Mouse (Mus musculus): ENCODE measurements around the gene Pla2g1b. TPM values are rescaled to one million over a fixed set of nuclear protein-coding genes. Genes with fewer than 3 reads are reported as not detected.
"Not testable (repeated sequence)": the region's sequence is repeated elsewhere in the genome, so short reads cannot be mapped to it uniquely, and the experiment has no call there.

The Pla2g1b gene
- total RNA-seq, 4 experiments from 2014 or later, result not detected

GRCm38 (mm10) chr5:115483947-115484920, 18.2 kb downstream of the Pla2g1b start, which contains the start of gene Sirt4:
Sirt4 (minus strand) TSS chr5:115484725.
- DNase-seq (ENCODE audit: low spot score), result peak; percentile 94

DNA sequence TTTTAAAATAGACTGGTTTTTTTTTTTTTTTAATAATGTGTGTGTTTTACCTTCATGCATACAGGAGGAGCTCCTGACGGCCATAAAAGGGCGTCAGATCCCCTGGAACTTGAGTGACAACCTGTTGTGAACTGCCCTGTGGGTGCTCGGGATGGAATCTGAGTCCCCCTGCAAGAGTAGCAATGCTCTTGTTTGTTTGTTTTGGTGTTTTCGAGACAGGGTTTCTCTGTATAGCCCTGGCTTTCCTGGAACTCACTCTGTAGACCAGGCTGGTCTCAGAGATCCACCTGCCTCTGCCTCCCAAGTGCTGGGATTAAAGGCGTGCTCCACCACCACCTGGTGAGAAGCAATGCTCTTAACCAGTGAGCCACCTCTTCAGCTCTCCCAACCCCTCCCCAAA, 18.9 kb downstream of the Pla2g1b start:
- DNase-seq (ENCODE audit: low spot score), result no peak

DNA sequence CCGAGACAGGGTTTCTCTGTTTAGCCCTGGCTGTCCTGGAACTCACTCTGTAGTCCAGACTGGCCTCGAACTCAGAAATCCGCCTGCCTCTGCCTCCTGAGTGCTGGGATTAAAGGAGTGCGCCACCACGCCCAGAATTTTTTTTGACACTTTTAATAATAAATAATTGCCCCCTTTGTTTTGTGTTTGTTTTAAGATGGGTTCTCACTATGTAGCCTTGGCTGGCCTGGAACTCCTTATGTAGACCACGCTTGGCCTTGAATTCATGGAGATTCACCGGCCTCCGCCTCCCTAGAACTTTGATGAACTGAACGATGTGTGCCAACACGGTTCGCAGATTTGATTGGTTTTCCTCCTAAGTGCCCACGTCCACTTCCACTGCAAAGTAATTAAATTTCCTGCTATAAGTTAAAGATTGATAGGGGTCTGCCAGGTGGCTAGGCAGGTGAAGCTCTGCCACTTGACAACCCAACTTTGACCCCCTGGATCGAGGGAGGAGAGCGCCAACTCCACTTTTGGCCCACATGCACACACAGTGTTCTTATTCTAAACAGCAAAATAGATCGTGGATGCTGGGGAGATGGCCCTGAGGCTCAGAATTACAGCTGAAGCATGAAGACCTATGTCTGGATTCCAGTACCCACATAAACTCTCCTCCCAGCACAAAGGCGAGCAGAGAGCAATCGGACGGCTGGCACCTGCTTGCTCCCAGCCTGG, 19.6 kb downstream of the Pla2g1b start:
- no peak for DNase-seq (ENCODE audit: low spot score)

GRCm38 (mm10) chr5:115486726-115487125, 20.7 kb downstream of the Pla2g1b start:
- DNase-seq (ENCODE audit: low spot score), result no peak

DNA sequence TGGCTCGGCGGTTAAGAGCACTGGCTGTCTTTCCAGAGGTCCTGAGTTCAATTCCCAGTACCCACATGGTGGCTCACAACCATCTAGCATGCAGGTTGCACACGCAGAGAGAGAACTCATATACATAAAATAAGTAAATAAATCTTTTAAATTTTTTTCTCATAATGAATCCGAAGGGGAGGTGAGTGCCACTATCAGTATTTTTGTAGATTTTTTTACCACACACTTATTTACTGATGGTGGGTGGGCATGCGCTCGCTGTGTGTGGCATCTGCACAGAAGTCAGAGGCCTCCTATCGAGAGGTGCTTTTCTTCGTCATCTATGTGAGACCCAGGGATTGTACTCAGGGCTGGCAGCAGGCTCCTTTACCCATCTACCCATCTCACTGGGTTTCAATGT, 21.3 kb downstream of the Pla2g1b start:
- no peak for DNase-seq (ENCODE audit: low spot score)

DNA sequence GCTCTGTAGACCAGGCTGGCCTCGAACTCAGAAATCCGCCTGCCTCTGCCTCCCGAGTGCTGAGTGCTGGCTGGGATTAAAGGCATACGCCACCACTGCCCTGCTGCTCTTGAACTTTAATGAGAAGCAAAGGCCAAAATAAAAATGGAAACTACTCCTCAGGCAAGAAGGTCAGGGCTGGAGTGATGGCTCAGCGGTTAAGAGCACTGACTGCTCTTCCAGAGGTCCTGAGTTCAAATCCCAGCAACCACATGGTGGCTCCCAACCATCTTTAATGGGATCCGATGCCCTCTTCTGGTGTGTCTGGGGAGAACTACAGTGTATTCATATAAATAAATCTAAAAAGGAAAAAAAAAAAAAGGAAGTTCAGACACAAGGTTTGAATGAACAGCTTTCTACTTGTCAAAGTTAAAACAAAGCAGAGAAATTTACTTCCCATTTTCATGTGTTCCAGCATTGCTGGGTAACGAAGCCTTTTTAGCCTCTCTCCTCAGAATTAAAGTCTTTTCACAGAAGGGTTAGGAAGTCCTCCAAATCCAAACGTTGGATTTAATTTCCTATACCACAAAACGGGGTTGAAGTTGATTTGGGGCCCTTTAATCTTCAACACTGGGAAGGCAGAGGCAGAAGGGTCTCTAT, 22.0 kb downstream of the Pla2g1b start:
- no peak for DNase-seq (ENCODE audit: low spot score)

DNA sequence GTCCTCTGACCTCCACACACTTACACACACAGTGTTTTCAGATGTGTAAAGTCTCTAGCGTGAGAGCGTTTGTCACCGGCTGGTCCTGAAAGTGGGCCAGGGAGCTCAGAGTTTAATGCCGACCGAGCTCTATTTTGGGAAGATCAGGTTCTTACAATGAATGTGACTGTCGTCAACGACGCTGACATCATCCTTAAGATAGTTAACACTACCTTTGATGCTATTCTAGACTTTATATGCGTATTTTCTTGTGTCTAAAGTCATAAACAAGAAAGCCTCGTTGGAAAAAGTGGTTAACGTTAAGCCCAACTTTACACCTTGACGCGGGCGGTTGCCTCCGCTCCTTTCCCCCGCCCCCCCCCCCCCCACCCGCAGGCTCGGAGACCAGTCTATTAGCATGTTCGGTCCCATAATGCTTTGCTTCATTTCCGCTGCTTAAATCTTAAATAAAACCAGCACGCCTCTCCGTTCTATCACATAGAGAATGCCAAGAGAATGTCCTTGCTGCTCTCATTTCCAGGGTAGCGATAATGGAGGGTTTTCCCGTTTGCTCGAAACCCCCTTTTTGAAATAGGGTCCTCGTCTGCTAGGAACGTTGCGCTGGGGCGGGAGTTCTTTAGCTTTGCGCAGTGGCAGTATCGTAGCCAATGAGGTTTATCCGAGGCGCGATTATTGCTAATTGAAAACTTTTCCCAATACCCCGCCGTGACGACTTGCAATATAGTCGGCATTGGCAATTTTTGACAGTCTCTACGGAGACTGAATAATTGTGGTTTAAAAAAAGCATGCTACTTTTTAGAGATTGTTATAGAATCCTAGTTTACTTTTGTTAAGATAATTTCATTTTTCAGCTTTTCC, 23.0 kb downstream of the Pla2g1b start:
- DNase-seq (ENCODE audit: low spot score), result peak; percentile 88

DNA sequence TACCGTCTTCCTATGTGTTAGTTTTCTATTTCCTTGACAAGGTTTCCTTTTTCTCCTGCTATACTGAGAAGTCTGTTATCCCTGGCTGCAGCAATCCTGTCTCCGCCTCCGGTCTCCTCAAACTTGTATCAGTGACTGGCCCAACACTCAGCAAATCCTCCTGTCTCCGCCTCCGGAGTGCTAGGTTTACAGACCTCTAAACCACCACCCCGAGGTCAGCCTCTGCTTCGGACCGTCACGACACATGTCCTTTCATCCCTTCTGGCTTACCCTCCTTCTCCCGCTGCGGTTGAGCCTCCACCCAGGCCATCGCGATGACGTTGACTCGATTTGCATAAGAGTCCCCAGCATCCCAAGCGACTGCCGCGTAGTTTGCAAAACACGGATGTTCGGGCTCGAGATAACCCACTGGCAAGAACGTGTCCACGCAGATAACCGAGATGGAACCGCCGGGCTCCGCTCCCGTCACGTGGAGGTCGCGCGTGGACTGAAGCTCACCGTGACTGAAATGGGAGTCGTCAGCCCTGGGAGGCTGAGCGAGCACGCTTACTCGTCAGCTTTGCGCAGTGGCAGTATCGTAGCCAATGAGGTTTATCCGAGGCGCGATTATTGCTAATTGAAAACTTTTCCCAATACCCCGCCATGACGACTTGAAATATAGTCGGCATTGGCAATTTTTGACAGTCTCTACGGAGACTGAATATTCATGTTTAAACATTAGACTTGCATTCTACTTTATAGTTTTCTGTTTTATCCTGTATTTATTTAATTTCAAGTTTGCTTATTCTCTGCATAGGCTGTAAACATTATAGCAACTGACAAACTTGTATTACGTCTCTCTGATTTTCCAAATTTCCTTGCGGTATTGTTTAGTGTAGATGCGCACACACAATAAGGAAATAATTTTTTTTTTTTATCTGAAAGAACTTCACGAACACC, 23.9 kb downstream of the Pla2g1b start:
- peak; percentile 93 for DNase-seq (ENCODE audit: low spot score)

- DNase-seq (ENCODE audit: low spot score), result no peak
Measured at GRCm38 (mm10) chr5:115490638-115491000, 24.6 kb downstream of the Pla2g1b start.

GRCm38 (mm10) chr5:115491076-115491475, 25.0 kb downstream of the Pla2g1b start:
- no peak for DNase-seq (ENCODE audit: low spot score)

DNA sequence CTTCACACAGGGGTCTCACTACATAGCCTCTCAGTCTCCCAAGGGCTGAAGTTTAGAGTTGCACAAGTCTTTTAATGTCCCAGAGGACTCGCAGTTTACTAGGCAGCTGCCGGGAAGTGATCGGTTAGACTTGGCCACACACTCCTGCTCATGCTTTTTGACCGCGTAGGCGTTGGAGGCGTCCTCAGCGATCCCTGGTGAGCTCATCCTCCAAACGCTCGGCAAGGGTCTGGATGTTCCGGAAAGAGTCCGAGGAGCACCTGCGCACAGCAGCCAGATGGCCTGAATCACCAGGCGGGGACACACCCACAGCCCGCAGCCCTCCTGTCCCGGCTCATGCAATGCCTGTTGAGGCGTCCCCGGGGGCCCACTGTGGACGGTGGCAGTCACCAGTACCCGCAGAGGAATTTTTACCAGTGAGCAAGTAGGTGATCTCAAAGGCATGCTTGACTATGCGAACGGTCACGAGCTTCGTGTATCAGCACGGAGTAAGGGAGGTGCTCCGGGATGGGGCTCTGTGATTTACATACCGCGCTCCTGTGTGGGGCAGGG, 25.8 kb downstream of the Pla2g1b start:
- peak; percentile 85 for DNase-seq (ENCODE audit: low spot score)

- DNase-seq (ENCODE audit: low spot score), result no peak
Measured at GRCm38 (mm10) chr5:115492711-115493335, 26.8 kb downstream of the Pla2g1b start.

DNA sequence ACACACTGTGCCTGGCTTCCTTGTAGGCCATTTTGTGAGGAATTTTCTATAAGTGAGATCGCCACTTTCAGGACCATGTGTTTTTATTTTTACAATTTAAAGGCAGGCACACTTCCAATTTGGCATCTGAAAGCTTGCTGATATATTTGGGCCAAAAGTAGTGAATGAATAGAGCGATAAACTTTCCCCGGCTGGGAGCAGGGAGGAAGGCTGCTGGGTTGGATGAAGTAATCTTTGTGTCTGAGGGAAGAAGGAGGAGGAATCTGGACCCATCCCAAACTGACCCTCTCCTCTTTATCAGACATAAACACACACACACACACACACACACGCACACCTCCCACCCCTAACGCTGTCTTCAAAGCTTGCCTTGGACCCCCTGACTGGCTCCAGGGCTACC, 27.4 kb downstream of the Pla2g1b start:
- DNase-seq (ENCODE audit: low spot score), result no peak

DNA sequence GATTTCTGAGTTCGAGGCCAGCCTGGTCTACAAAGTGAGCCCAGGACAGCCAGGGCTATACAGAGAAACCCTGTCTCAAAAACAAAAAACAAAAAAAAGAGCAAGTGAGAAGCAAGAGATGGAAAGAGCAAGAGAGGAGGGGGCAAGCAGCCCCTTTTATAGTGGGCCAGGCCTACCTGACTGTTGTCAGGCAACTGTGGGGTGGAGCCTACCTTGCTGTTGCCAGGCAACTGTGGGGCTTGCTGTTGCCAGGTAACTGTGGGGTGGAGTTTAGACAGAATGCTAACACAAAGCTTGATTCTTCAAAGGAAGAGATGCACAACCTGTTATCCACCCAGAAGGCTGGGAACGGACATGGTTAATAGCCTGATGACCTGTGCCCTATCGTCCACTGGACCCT, 29.6 kb downstream of the Pla2g1b start:
- not testable (repeated sequence) for DNase-seq (ENCODE audit: low spot score)

DNA sequence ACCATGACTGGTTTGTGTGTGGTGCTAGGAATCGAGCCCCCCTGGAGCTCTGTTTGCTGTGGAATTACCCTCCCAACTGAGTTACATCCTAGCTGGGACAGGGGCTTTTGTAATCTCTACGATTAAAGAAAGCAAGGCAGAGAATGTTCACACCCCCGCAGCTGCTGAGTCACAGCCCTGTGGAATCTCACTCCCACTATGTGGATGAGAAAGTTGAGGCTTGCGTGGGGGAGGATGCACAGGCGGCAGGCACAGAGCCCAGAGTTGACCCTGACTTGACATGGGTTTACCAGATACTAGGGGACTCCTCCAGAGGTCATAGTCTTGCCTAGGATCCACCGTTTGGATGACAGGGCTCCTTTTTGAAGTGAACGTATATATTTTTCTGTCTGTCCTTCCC, 31.0 kb downstream of the Pla2g1b start:
- DNase-seq (ENCODE audit: low spot score), result no peak

- no peak for DNase-seq (ENCODE audit: low spot score)
Measured at GRCm38 (mm10) chr5:115498307-115499240, 32.5 kb downstream of the Pla2g1b start.

GRCm38 (mm10) chr5:115500383-115500935, 34.4 kb downstream of the Pla2g1b start:
- no peak for DNase-seq (ENCODE audit: low spot score)

- DNase-seq (ENCODE audit: low spot score), result no peak
Measured at GRCm38 (mm10) chr5:115503035-115503434, 37.0 kb downstream of the Pla2g1b start.

All from heart, adult 8-10 months (tissue).